Mouse (Mus musculus) lung, postnatal 0 days (tissue): Measurements from ENCODE around the gene Cutal. TPM values are rescaled to one million over a fixed set of nuclear protein-coding genes. Genes with fewer than 3 reads are reported as not detected.
A peak's percentile ranks its signal among the peaks of the same experiment; 100 is the strongest.

Experiments used
- ATAC-seq: fragments of 200-750 bp; cut with Nextera tagmentation; 2 replicates; pipeline ENCODE4 v1.8.0; 2017; ENCODE audit warnings: moderate library complexity
- DNase-seq: peaks from one replicate; pipeline ENCODE4 v3.0.0-alpha.2; 2016; ENCODE audit warnings: low spot score
- H3K27ac ChIP-seq: fragments of 300-500 bp; sonication (generic); 2 replicates; pipeline ENCODE4 v1.5.1; 2014; ENCODE audit warnings: antibody characterized with exemption, mild to moderate bottlenecking, low read length, mixed read lengths
- H3K27me3 ChIP-seq: fragments of 300-500 bp; sonication (generic); replicated peaks from 2 replicates; pipeline ENCODE4 v1.6.1; 2014; ENCODE audit warnings: low read length, mixed read lengths; ENCODE audit not compliant: insufficient read depth
- H3K36me3 ChIP-seq: fragments of 300-500 bp; sonication (generic); 2 replicates; pipeline ENCODE4 v1.6.1; 2014; ENCODE audit warnings: low read length, mixed read lengths; ENCODE audit not compliant: insufficient read depth
- H3K4me1 ChIP-seq: fragments of 300-500 bp; sonication (generic); 2 replicates; pipeline ENCODE4 v1.6.1; 2014; ENCODE audit warnings: antibody characterized with exemption, low read depth, low read length, mixed read lengths; ENCODE audit not compliant: insufficient read depth
- H3K4me2 ChIP-seq: fragments of 300-500 bp; sonication (generic); replicated peaks from 2 replicates; pipeline ENCODE4 v1.6.1; 2014; ENCODE audit warnings: low read depth, mild to moderate bottlenecking, low read length, moderate library complexity, mixed read lengths
- H3K4me3 ChIP-seq: fragments of 300-500 bp; sonication (generic); 2 replicates; pipeline ENCODE4 v1.5.1; 2014; ENCODE audit warnings: low read depth, low read length
- H3K9ac ChIP-seq: fragments of 300-500 bp; sonication (generic); replicated peaks from 2 replicates; pipeline ENCODE4 v1.6.1; 2014; ENCODE audit warnings: low read depth, mild to moderate bottlenecking
- H3K9me3 ChIP-seq: fragments of 300-500 bp; sonication (generic); 2 replicates; pipeline ENCODE4 v1.6.1; 2016; ENCODE audit warnings: low read length, mixed read lengths
- CTCF ChIP-seq: IDR thresholded peaks from 2 replicates; pipeline ENCODE4 v1.5.1; 2016; ENCODE audit warnings: antibody characterized with exemption, mild to moderate bottlenecking
- EP300 ChIP-seq: IDR thresholded peaks from 2 replicates; pipeline ENCODE4 v1.6.1; 2016; ENCODE audit warnings: antibody characterized with exemption, mild to moderate bottlenecking, control low read depth
- WGBS: fragments of 180-500 bp; shearing (Covaris S2); extraction: QIAGEN DNeasy Blood & Tissue Kit; methylation state at CpG from one replicate; pipeline ENCODE4 v1.1.7; 2014; 5-methylcytosine and 5-hydroxymethylcytosine counted together
- polyA plus RNA-seq: library from polyadenylated mRNA; unstranded; fragments of >200 nt; fragmentation: Nextera tagmentation; extraction: Ambion mirVana; gene quantifications from 2 replicates; pipeline ENCODE4 v1.2.1, GENCODE M21; 2015

Cutal gene
- polyA plus RNA-seq, 1 experiment from 2014 or later, result 5.4 TPM

GRCm38 (mm10) chr2:34882757-34883156 is 8.6 kb downstream of the Cutal start:
- no peak for TF ChIP-seq CTCF
- no peak for TF ChIP-seq EP300
- Histone ChIP-seq H3K4me1 (no peaks in the 10 kb centered on the region), H3K4me2 (no peak overlapping the region), H3K36me3 (no peaks in the 10 kb centered on the region), H3K27ac (no peak overlapping the region), H3K4me3 (no peak overlapping the region), H3K27me3 (no peaks in the 10 kb centered on the region), H3K9me3 (no peaks in the 10 kb centered on the region), H3K9ac (no peak overlapping the region)
- no peak for ATAC-seq
- 84% methylated on average over 2 of the region's 2 CpGs for WGBS
- DNase-seq, result no peak

- H3K4me3 ChIP-seq, result no peak overlapping the region
- H3K27me3 ChIP-seq, result no peaks in the 10 kb centered on the region
- H3K27ac ChIP-seq, result peak overlapping the region; percentile 40; the same call in 1 of the 2 replicates
- no peaks in the 10 kb centered on the region for H3K4me1 ChIP-seq
- H3K9ac ChIP-seq, result no peak overlapping the region
- TF ChIP-seq EP300 (no peak), CTCF (no peak)
- ATAC-seq, result no peak
- H3K36me3 ChIP-seq, result no peaks in the 10 kb centered on the region
- 22% methylated on average over 5 of the region's 5 CpGs for WGBS
- H3K9me3 ChIP-seq, result no peaks in the 10 kb centered on the region
- no peak overlapping the region for H3K4me2 ChIP-seq
- no peak for DNase-seq
Observed at GRCm38 (mm10) chr2:34883190-34883589, 9.0 kb downstream of the Cutal start.

- DNase-seq (peak; percentile 72), ATAC-seq (peak; percentile 68)
- no peaks in the 10 kb centered on the region for H3K9me3 ChIP-seq
- H3K27ac ChIP-seq, result peak overlapping the region; percentile 40; the same call in 1 of the 2 replicates
- no peak overlapping the region for H3K4me3 ChIP-seq
- WGBS, result 29% methylated on average over 2 of the region's 2 CpGs
- no peak overlapping the region for H3K4me2 ChIP-seq
- H3K36me3 ChIP-seq, result no peaks in the 10 kb centered on the region
- no peak overlapping the region for H3K9ac ChIP-seq
- no peaks in the 10 kb centered on the region for H3K4me1 ChIP-seq
- H3K27me3 ChIP-seq, result no peaks in the 10 kb centered on the region
- TF ChIP-seq EP300 (peak; percentile 37; the same call in 1 of the 2 replicates), CTCF (no peak)
Observed at GRCm38 (mm10) chr2:34884186-34884585, 10.0 kb downstream of the Cutal start.

- Histone ChIP-seq H3K4me1 (no peaks in the 10 kb centered on the region), H3K27ac (no peak overlapping the region), H3K27me3 (no peaks in the 10 kb centered on the region), H3K9ac (no peak overlapping the region), H3K4me3 (no peak overlapping the region), H3K9me3 (no peaks in the 10 kb centered on the region), H3K36me3 (no peaks in the 10 kb centered on the region), H3K4me2 (no peak overlapping the region)
- DNase-seq, result no peak
- 70% methylated on average over 5 of the region's 5 CpGs for WGBS
- no peak for TF ChIP-seq CTCF
- TF ChIP-seq EP300, result no peak
- ATAC-seq, result no peak
Observed at GRCm38 (mm10) chr2:34893950-34894349, 19.8 kb downstream of the Cutal start.

- Histone ChIP-seq H3K4me1 (no peaks in the 10 kb centered on the region), H3K4me2 (no peak overlapping the region), H3K36me3 (no peaks in the 10 kb centered on the region), H3K27ac (no peak overlapping the region), H3K9ac (no peak overlapping the region), H3K9me3 (no peaks in the 10 kb centered on the region), H3K27me3 (no peaks in the 10 kb centered on the region), H3K4me3 (no peak overlapping the region)
- TF ChIP-seq CTCF, result no peak
- TF ChIP-seq EP300, result no peak
- no peak for DNase-seq
- ATAC-seq, result no peak
- WGBS, result 73% methylated on average over 19 of the region's 19 CpGs
Observed at GRCm38 (mm10) chr2:34895503-34896113, 21.4 kb downstream of the Cutal start.

- DNase-seq, result no peak
- no peaks in the 10 kb centered on the region for H3K4me1 ChIP-seq
- H3K9ac ChIP-seq, result no peak overlapping the region
- no peak overlapping the region for H3K4me2 ChIP-seq
- no peaks in the 10 kb centered on the region for H3K9me3 ChIP-seq
- H3K4me3 ChIP-seq, result no peak overlapping the region
- TF ChIP-seq CTCF (no peak), EP300 (no peak)
- H3K27ac ChIP-seq, result no peak overlapping the region
- H3K36me3 ChIP-seq, result no peaks in the 10 kb centered on the region
- H3K27me3 ChIP-seq, result no peaks in the 10 kb centered on the region
- WGBS, result 80% methylated on average over 17 of the region's 17 CpGs
- ATAC-seq, result no peak
Observed at GRCm38 (mm10) chr2:34896821-34897460, 22.7 kb downstream of the Cutal start.
